Mouse (Mus musculus): ENCODE results near the gene Atg16l2. TPM values are rescaled to one million over a fixed set of nuclear protein-coding genes. Genes with fewer than 3 reads are reported as not detected.

The Atg16l2 gene
- polyA plus RNA-seq, 1 experiment from 2014 or later, result 21.5 TPM

DNA sequence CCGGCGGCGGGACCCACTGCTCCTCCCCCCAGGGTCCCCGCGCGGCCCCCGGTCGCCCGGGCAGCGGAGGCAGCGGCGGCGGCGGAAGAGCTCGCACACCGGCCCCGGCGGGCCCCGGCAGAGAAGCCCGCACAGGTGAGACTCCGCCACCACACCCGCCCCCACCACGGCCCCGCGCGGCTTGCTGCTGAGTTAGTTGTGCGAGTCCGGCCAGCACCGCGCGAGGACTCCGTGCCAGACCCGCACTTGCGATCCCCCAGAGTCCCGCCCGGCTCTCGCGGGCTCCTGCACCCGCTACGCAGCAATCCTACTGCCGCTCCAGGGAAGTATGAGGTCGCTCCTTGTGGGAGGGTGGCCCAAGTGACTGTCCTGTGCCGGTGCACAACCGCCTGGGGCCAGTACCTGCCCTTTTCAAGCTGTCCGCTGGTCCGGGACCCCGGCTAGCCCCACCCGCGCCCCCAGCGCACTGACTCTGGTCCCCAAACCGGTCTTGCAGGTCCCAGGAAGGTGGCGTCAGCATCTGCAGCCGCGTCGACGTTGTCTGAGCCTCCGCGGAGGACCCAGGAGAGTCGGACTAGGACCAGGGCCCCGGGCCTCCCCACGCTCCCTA lies 19.3 kb upstream of the Atg16l2 start:
- peak overlapping the region; percentile 94 for H3K4me2 ChIP-seq (replicated peaks)

DNA sequence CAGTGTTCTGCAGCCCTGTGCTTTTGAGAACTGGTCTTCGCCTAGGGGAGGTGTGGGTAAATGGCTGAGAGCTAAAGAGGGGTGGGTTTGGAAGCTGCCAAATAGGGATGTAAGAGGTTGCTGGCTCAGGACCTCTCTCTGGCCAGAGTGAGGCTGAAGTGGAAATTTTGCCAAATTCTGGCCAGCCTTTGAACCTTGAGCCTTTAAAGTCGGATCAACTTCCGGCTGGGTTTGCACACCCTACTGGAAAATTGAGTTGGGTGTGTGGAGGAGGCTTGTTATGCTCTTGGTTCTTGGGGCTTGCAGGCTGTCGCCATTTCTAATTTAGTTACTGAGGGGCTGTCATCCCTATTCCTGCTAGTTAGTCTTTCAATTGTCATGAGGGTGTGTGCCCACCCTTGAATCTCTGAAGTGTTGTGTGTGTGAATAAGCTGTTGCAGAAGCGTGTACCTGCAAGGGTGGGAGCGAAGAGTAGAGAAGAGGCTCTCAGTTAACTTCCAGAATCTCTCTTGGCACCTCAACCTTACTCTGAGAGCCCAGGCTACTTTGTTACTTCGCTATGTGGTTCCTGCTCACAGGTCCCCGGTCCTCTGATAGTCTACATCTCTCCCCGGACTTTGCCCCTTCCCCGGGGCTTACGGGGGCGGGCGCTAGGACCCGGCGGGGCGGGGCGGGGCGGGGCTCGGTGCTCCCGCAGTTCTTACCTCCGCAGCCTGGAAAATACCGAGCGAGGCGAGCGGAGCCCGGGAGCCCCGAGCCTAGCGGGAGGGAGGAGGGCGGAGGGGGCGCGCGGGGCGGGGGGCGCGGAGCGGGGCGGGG lies 18.6 kb upstream of the Atg16l2 start:
- Histone ChIP-seq H3K9ac (peak overlapping the region; percentile 53), H3K4me2 (replicated peaks) (peak overlapping the region; percentile 94), H3K4me1 (peaks cover 27% of the 10 kb centered on the region), H3K27me3 (no peaks in the 10 kb centered on the region; the same call in 1 of the 2 replicates), H3K9me3 (replicated peaks) (no peaks in the 10 kb centered on the region), H3K4me3 (replicated peaks) (peak overlapping the region; percentile 75), H3K27ac (replicated peaks) (peak overlapping the region; percentile 80), H3K36me3 (no peaks in the 10 kb centered on the region)
- 5% methylated on average over 21 of the region's 37 CpGs for WGBS
- peak; percentile 49 for ATAC-seq (ENCODE audit: insufficient number of reproducible peaks, low FRiP score, low TSS enrichment, low read depth)

More for the DNA sequence above, 19.3 kb upstream of the Atg16l2 start:
- ATAC-seq (ENCODE audit: insufficient number of reproducible peaks, low FRiP score, low TSS enrichment, low read depth), result peak; percentile 53
- Histone ChIP-seq H3K36me3 (no peaks in the 10 kb centered on the region), H3K27ac (replicated peaks) (peak overlapping the region; percentile 80), H3K4me1 (peaks cover 27% of the 10 kb centered on the region), H3K9me3 (replicated peaks) (no peaks in the 10 kb centered on the region), H3K27me3 (no peaks in the 10 kb centered on the region; the same call in 1 of the 2 replicates), H3K9ac (peak overlapping the region; percentile 53), H3K4me3 (replicated peaks) (peak overlapping the region; percentile 75)
- 2% methylated on average over 41 of the region's 61 CpGs for WGBS

DNA sequence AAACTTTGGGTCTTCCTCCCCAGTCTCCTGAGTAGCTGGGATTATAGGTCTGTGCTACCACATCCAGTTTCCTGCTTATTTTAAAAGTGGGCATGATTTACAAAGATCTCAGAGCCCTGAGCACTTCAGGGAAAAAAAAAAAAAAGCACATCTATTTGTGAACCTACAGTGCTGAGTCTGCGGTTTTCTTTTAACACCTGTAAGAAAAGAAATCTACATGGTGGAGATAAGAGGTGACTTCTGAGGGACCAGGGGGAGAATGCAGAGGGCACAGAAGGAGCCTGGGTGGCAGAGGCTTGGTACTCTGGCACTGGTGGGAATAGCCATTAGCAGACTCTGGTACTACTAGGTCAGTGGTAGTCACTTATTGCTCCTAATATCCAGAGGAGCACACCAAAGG lies 17.7 kb upstream of the Atg16l2 start:
- no peak overlapping the region for H3K4me2 ChIP-seq (replicated peaks)
- H3K27ac ChIP-seq (replicated peaks), result no peak overlapping the region
- no peaks in the 10 kb centered on the region; the same call in 1 of the 2 replicates for H3K27me3 ChIP-seq
- H3K4me3 ChIP-seq (replicated peaks), result no peak overlapping the region
- H3K9ac ChIP-seq, result no peak overlapping the region
- WGBS, result 93% methylated on average over 1 of the region's 1 CpGs
- ATAC-seq (ENCODE audit: insufficient number of reproducible peaks, low FRiP score, low TSS enrichment, low read depth), result no peak
- H3K9me3 ChIP-seq (replicated peaks), result no peaks in the 10 kb centered on the region
- peaks cover 27% of the 10 kb centered on the region for H3K4me1 ChIP-seq
- H3K36me3 ChIP-seq, result no peaks in the 10 kb centered on the region

DNA sequence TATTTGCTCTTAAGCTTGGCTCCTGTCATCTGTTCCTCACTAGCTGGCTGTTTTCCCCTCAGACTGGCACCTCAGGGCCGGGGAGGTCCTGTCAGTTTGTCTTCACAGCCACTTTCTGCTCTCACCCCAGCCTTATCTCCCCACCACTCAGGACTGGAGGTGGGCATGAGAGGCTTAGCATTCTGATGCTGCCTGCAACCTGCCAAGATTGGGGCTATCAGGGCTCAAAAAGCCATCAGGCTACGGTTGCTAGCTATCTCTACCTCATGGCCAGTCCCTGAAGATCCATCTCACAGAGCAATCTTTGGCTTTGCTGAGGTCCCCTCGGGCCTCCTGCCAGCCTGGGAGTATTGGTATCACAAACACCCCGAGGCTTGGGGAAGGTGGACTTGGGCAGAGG lies 16.8 kb upstream of the Atg16l2 start:
- ATAC-seq (ENCODE audit: insufficient number of reproducible peaks, low FRiP score, low TSS enrichment, low read depth), result no peak
- Histone ChIP-seq H3K9ac (no peak overlapping the region), H3K36me3 (no peaks in the 10 kb centered on the region), H3K9me3 (replicated peaks) (no peaks in the 10 kb centered on the region), H3K27me3 (no peaks in the 10 kb centered on the region; the same call in 1 of the 2 replicates), H3K27ac (replicated peaks) (no peak overlapping the region), H3K4me1 (peaks cover 27% of the 10 kb centered on the region), H3K4me2 (replicated peaks) (no peak overlapping the region), H3K4me3 (replicated peaks) (no peak overlapping the region)
- 65% methylated on average over 4 of the region's 4 CpGs for WGBS

DNA sequence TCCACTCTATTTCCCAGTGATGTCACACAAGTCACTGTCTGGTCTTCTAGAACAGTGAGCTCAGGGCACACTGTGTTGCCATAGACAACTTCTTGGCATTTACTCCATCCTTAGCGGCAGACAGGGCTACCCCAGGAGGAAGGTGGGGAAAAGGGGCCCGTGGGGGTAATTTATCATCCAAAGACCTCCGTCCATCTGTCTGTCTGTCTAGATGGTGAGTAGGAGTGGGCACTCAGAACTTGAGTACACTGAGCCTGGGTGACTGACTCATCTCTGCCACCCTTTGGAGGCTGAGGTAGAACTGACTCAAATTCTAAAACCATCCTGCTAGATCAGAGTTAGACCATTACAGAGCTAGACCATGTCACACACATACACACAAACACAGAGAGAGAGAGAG lies 15.0 kb upstream of the Atg16l2 start, which contains the start of gene Stard10:
Gene Stard10 (plus strand): TSS at position 73 of the 400 bp plus-strand sequence.
- H3K36me3 ChIP-seq, result no peaks in the 10 kb centered on the region
- H3K4me1 ChIP-seq, result peaks cover 17% of the 10 kb centered on the region
- H3K9me3 ChIP-seq (replicated peaks), result no peaks in the 10 kb centered on the region
- no peak within 1 kb of the TSS for H3K27ac ChIP-seq (replicated peaks)
- H3K27me3 ChIP-seq, result no peaks in the 10 kb centered on the region; the same call in 1 of the 2 replicates
- no peak within 1 kb of the TSS for H3K9ac ChIP-seq
- WGBS, result 75% methylated on average over 3 of the region's 3 CpGs
- H3K4me2 ChIP-seq (replicated peaks), result no peak within 1 kb of the TSS
- no peak within 1 kb of the TSS for H3K4me3 ChIP-seq (replicated peaks)
- ATAC-seq (ENCODE audit: insufficient number of reproducible peaks, low FRiP score, low TSS enrichment, low read depth), result no peak

DNA sequence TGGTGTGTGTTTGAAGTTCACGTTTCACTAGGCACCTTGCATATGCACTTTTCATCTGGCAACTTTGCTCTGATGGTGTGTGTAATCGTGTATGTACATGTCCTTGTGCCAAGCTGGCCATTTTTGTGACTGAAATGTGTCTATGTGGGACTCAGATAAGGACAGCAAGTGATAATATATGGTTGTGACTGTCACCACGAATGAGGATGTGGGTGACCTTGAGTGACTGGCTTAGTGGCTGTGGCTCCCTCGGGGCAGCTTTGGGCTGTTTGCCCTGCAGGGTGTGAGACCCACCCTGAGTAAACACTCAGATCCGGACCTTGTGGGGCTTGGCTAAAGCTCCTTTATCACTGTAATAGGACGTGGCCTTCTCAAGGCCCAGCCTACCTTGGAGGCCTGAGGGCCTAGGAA lies 14.5 kb upstream of the Atg16l2 start:
- 57% methylated on average over 6 of the region's 6 CpGs for WGBS
- Histone ChIP-seq H3K36me3 (no peaks in the 10 kb centered on the region), H3K4me2 (replicated peaks) (no peak overlapping the region), H3K27me3 (no peaks in the 10 kb centered on the region; the same call in 1 of the 2 replicates), H3K9ac (no peak overlapping the region), H3K27ac (replicated peaks) (no peak overlapping the region), H3K4me3 (replicated peaks) (no peak overlapping the region), H3K4me1 (peaks cover 13% of the 10 kb centered on the region), H3K9me3 (replicated peaks) (no peaks in the 10 kb centered on the region)
- no peak for ATAC-seq (ENCODE audit: insufficient number of reproducible peaks, low FRiP score, low TSS enrichment, low read depth)

DNA sequence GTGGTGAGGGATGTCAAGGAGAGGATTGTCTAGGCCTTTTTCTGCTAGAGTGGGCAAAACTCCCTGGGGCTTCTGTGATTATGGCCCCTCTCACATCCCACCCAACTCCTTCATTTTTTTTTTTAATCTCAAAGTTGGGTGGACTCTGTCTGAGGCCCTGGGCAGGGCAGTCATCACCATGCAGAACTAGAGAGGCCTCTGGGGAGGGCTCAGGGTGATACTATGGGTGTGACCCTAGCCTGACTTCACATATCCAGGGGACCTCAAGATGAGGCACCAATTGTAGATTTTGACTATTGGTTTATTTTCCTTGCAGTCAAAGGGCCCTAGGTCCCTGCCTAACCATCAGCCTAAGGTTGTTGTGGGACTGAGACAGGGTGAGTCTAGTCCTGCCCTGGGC lies 13.6 kb upstream of the Atg16l2 start:
- H3K9me3 ChIP-seq (replicated peaks), result no peaks in the 10 kb centered on the region
- no peak overlapping the region for H3K4me3 ChIP-seq (replicated peaks)
- peaks cover 12% of the 10 kb centered on the region; the same call in 1 of the 2 replicates for H3K4me1 ChIP-seq
- no peak for ATAC-seq (ENCODE audit: insufficient number of reproducible peaks, low FRiP score, low TSS enrichment, low read depth)
- H3K9ac ChIP-seq, result no peak overlapping the region
- H3K27me3 ChIP-seq, result no peaks in the 10 kb centered on the region
- no peaks in the 10 kb centered on the region for H3K36me3 ChIP-seq
- no peak overlapping the region for H3K27ac ChIP-seq (replicated peaks)
- no peak overlapping the region for H3K4me2 ChIP-seq (replicated peaks)

DNA sequence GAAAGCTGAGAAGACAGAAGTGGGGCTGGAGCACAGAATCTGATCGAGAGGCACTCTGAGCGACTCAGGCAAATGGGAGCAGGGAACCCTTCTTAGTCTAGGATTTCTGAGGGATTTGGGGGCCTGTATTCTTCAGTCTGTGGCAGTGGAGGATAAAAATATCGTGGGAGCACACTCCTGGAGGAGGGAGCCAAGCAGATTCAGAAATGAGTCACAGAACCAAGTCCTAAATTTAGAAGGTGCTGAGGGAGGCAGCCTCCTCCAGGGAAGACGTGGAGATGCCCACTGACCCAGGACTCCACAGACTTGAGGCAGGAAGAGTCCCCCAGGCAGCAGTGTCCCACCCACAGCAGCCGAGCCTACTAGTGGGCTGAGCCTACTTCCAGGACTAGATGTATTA lies 12.3 kb upstream of the Atg16l2 start:
- WGBS, result 53% methylated on average over 5 of the region's 5 CpGs

DNA sequence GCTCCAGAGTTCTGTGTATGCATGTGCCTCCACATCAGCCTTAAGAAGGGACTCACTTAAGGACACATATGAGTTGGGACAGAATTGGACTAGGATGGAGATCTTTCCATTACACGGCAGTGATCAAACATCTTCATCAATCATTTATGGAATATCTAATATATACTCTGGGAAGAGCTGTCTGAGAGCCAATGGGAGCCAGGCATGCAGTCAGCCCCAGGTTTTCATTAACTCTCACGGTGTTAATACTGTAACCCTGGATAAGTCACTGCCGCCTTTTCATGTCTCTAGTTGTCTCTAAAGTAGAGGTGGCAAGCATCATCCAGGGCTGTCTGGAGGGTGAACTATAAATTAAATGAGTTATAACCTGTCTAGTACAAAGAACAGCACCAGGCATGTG lies 11.0 kb upstream of the Atg16l2 start:
- no peak overlapping the region; the same call in 1 of the 2 replicates for H3K27ac ChIP-seq (replicated peaks)
- no peak for ATAC-seq (ENCODE audit: insufficient number of reproducible peaks, low FRiP score, low TSS enrichment, low read depth)
- 77% methylated on average over 3 of the region's 3 CpGs for WGBS

More for the DNA sequence above, 12.3 kb upstream of the Atg16l2 start:
- ATAC-seq (ENCODE audit: insufficient number of reproducible peaks, low FRiP score, low TSS enrichment, low read depth), result no peak
- H3K4me3 ChIP-seq (replicated peaks), result no peak overlapping the region
- no peak overlapping the region for H3K9ac ChIP-seq
- H3K27ac ChIP-seq (replicated peaks), result no peak overlapping the region
- H3K36me3 ChIP-seq, result no peaks in the 10 kb centered on the region
- no peaks in the 10 kb centered on the region for H3K9me3 ChIP-seq (replicated peaks)
- no peaks in the 10 kb centered on the region for H3K27me3 ChIP-seq
- no peak overlapping the region for H3K4me2 ChIP-seq (replicated peaks)
- H3K4me1 ChIP-seq, result 0 out of 2 replicates have a peak, but pooled peaks cover 8% of the 10 kb centered on the region

DNA sequence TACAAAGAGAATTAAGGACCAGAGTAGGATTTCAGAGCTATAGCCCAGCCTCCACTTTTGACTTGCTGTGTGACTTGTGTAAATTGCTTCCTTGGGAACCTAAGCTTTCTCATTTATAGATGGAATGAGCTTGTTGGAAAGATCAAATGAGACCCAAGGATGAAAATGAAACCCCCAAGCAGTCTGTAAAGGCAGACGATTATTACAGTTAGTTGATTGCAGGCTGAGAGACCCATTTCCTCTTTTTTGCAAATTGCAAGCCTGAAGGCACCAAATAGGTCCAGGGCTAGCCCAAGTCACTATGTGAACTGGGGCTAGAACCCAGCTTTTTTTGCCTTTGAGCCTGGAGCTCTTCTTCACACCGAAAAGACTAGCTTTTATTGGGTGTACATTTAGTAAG lies 9.0 kb upstream of the Atg16l2 start:
- Histone ChIP-seq H3K9ac (no peak overlapping the region), H3K4me3 (replicated peaks) (peak overlapping the region; percentile 78), H3K4me2 (replicated peaks) (peak overlapping the region; percentile 52), H3K27me3 (no peaks in the 10 kb centered on the region), H3K36me3 (no peaks in the 10 kb centered on the region), H3K4me1 (0 out of 2 replicates have a peak, but pooled peaks cover 8% of the 10 kb centered on the region), H3K27ac (replicated peaks) (0 out of 2 replicates have a peak overlapping the region, but pooled peaks have one; percentile 98), H3K9me3 (replicated peaks) (no peaks in the 10 kb centered on the region)
- ATAC-seq (ENCODE audit: insufficient number of reproducible peaks, low FRiP score, low TSS enrichment, low read depth), result no peak
- 16% methylated on average over 2 of the region's 2 CpGs for WGBS

More for the DNA sequence above, 11.0 kb upstream of the Atg16l2 start:
- Histone ChIP-seq H3K4me1 (0 out of 2 replicates have a peak, but pooled peaks cover 8% of the 10 kb centered on the region), H3K9me3 (replicated peaks) (no peaks in the 10 kb centered on the region), H3K27me3 (no peaks in the 10 kb centered on the region), H3K4me2 (replicated peaks) (no peak overlapping the region), H3K4me3 (replicated peaks) (no peak overlapping the region), H3K36me3 (no peaks in the 10 kb centered on the region), H3K9ac (no peak overlapping the region)

DNA sequence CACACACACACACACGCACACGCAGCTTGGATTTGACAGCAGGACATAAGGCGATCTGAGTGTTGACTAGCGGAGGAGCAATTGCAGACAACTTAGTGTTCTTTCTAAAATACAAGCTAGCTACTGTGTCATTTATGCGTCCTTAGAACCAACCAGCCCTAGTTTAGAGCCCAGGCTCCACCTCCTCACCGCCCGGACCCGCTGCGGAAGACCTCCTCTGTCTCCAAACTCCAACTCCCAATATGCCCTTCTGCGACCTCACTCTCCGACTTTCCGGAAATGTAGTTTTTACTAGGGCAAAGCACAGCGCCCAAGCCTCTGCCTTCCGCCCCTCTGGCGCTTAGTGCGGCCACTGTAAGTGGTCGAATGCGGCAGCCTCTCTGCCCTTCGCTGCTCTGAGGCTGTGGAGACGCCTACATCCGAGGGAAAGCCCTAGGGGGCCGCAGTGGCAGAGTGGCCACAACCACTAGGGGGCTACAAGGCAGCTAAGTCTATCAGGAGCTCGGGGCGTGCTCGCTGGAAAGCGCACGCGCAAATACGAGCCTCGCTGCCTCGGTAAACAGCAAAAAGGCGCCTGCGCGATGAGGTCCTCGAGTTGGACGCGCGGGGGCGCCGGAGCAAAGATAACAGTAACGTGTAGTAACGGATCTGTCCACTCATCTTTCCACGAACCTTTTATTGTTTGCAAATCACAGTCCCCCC lies 8.4 kb upstream of the Atg16l2 start:
- Histone ChIP-seq H3K27me3 (no peaks in the 10 kb centered on the region), H3K4me2 (replicated peaks) (peak overlapping the region; percentile 52), H3K4me3 (replicated peaks) (peak overlapping the region; percentile 78), H3K36me3 (no peaks in the 10 kb centered on the region), H3K4me1 (0 out of 2 replicates have a peak, but pooled peaks cover 8% of the 10 kb centered on the region), H3K9ac (peak overlapping the region; percentile 60), H3K27ac (replicated peaks) (peak overlapping the region; percentile 98), H3K9me3 (replicated peaks) (no peaks in the 10 kb centered on the region)
- ATAC-seq (ENCODE audit: insufficient number of reproducible peaks, low FRiP score, low TSS enrichment, low read depth), result peak; percentile 95
- WGBS, result under 1% methylated on average over 43 of the region's 43 CpGs

Measured in embryonic facial prominence, embryonic 15.5 days (tissue).